Mouse (Mus musculus): ENCODE data around the gene I830077J02Rik. TPM values are rescaled to one million over a fixed set of nuclear protein-coding genes. Genes with fewer than 3 reads are reported as not detected.
A peak's percentile ranks its signal among the peaks of the same experiment; 100 is the strongest.

The I830077J02Rik gene
- polyA plus RNA-seq, 1 experiment: 0.01 TPM

- Histone ChIP-seq H3K4me1 (ENCODE audit: control insufficient read depth) (peaks cover 37% of the 10 kb centered on the region), H3K4me3 (replicated peaks) (peak overlapping the region; percentile 75), H3K27me3 (ENCODE audit: control insufficient read depth) (no peaks in the 10 kb centered on the region), H3K36me3 (ENCODE audit: control insufficient read depth) (peaks cover 71% of the 10 kb centered on the region), H3K9me3 (ENCODE audit: control insufficient read depth, low read length) (peaks cover 2% of the 10 kb centered on the region; the same call in 1 of the 2 replicates)
- no peak for TF ChIP-seq GATA1 (IDR thresholded peaks at IDR 0.05; ENCODE audit: low read length)
- TF ChIP-seq TAL1 (IDR thresholded peaks at IDR 0.05; ENCODE audit: low read length): no peak
Measured at GRCm38 (mm10) chr3:105958204-105958603, 25.7 kb upstream of the I830077J02Rik start.

GRCm38 (mm10) chr3:105957235-105957634 lies 24.8 kb upstream of the I830077J02Rik start:
- Histone ChIP-seq H3K4me1 (ENCODE audit: control insufficient read depth) (peaks cover 37% of the 10 kb centered on the region), H3K9me3 (ENCODE audit: control insufficient read depth, low read length) (peaks cover 2% of the 10 kb centered on the region; the same call in 1 of the 2 replicates), H3K27me3 (ENCODE audit: control insufficient read depth) (no peaks in the 10 kb centered on the region), H3K36me3 (ENCODE audit: control insufficient read depth) (peaks cover 71% of the 10 kb centered on the region), H3K4me3 (replicated peaks) (peak overlapping the region; percentile 75)
- no peak for TF ChIP-seq TAL1 (IDR thresholded peaks at IDR 0.05; ENCODE audit: low read length)
- no peak for TF ChIP-seq GATA1 (IDR thresholded peaks at IDR 0.05; ENCODE audit: low read length)

GRCm38 (mm10) chr3:105951348-105951747 lies 18.9 kb upstream of the I830077J02Rik start:
- Histone ChIP-seq H3K4me3 (replicated peaks) (no peak overlapping the region), H3K36me3 (ENCODE audit: control insufficient read depth) (peaks cover 100% of the 10 kb centered on the region), H3K4me1 (ENCODE audit: control insufficient read depth) (peaks cover 14% of the 10 kb centered on the region), H3K27me3 (ENCODE audit: control insufficient read depth) (no peaks in the 10 kb centered on the region), H3K9me3 (ENCODE audit: control insufficient read depth, low read length) (no peaks in the 10 kb centered on the region)
- TF ChIP-seq GATA1 (IDR thresholded peaks at IDR 0.05; ENCODE audit: low read length): no peak
- TF ChIP-seq TAL1 (IDR thresholded peaks at IDR 0.05; ENCODE audit: low read length): no peak

- Histone ChIP-seq H3K4me3 (replicated peaks) (no peak overlapping the region), H3K9me3 (ENCODE audit: control insufficient read depth, low read length) (no peaks in the 10 kb centered on the region), H3K27me3 (ENCODE audit: control insufficient read depth) (no peaks in the 10 kb centered on the region), H3K36me3 (ENCODE audit: control insufficient read depth) (peaks cover 29% of the 10 kb centered on the region), H3K4me1 (ENCODE audit: control insufficient read depth) (peaks cover 4% of the 10 kb centered on the region; the same call in 1 of the 2 replicates)
- no peak for TF ChIP-seq GATA1 (IDR thresholded peaks at IDR 0.05; ENCODE audit: low read length)
- TF ChIP-seq TAL1 (IDR thresholded peaks at IDR 0.05; ENCODE audit: low read length): no peak
Measured at GRCm38 (mm10) chr3:105936111-105936510, 3.6 kb upstream of the I830077J02Rik start.

- H3K4me3 ChIP-seq (replicated peaks): no peak overlapping the region
- peaks cover 18% of the 10 kb centered on the region for H3K36me3 ChIP-seq (ENCODE audit: control insufficient read depth)
- no peaks in the 10 kb centered on the region for H3K27me3 ChIP-seq (ENCODE audit: control insufficient read depth)
- peaks cover 4% of the 10 kb centered on the region; the same call in 1 of the 2 replicates for H3K4me1 ChIP-seq (ENCODE audit: control insufficient read depth)
- TF ChIP-seq TAL1 (IDR thresholded peaks at IDR 0.05; ENCODE audit: low read length) (no peak), GATA1 (IDR thresholded peaks at IDR 0.05; ENCODE audit: low read length) (no peak)
- H3K9me3 ChIP-seq (ENCODE audit: control insufficient read depth, low read length): no peaks in the 10 kb centered on the region
Measured at GRCm38 (mm10) chr3:105935033-105935432, 2.6 kb upstream of the I830077J02Rik start.

- H3K4me1 ChIP-seq (ENCODE audit: control insufficient read depth): peaks cover 4% of the 10 kb centered on the region; the same call in 1 of the 2 replicates
- no peak overlapping the region for H3K4me3 ChIP-seq (replicated peaks)
- peaks cover 12% of the 10 kb centered on the region for H3K36me3 ChIP-seq (ENCODE audit: control insufficient read depth)
- H3K27me3 ChIP-seq (ENCODE audit: control insufficient read depth): no peaks in the 10 kb centered on the region
- TF ChIP-seq GATA1 (IDR thresholded peaks at IDR 0.05; ENCODE audit: low read length): no peak
- TF ChIP-seq TAL1 (IDR thresholded peaks at IDR 0.05; ENCODE audit: low read length): no peak
- H3K9me3 ChIP-seq (ENCODE audit: control insufficient read depth, low read length): no peaks in the 10 kb centered on the region
Measured at GRCm38 (mm10) chr3:105933926-105934325, 1.5 kb upstream of the I830077J02Rik start.

- TF ChIP-seq TAL1 (IDR thresholded peaks at IDR 0.05; ENCODE audit: low read length) (no peak), GATA1 (IDR thresholded peaks at IDR 0.05; ENCODE audit: low read length) (no peak)
- no peaks in the 10 kb centered on the region for H3K36me3 ChIP-seq (ENCODE audit: control insufficient read depth)
- no peak overlapping the region for H3K4me3 ChIP-seq (replicated peaks)
- H3K4me1 ChIP-seq (ENCODE audit: control insufficient read depth): peaks cover 4% of the 10 kb centered on the region
- H3K27me3 ChIP-seq (ENCODE audit: control insufficient read depth): no peaks in the 10 kb centered on the region
- no peaks in the 10 kb centered on the region for H3K9me3 ChIP-seq (ENCODE audit: control insufficient read depth, low read length)
Measured at GRCm38 (mm10) chr3:105931095-105931494, 1.4 kb downstream of the I830077J02Rik start.

- H3K4me1 ChIP-seq (ENCODE audit: control insufficient read depth): peaks cover 12% of the 10 kb centered on the region
- TF ChIP-seq GATA1 (IDR thresholded peaks at IDR 0.05; ENCODE audit: low read length): no peak
- no peak for TF ChIP-seq TAL1 (IDR thresholded peaks at IDR 0.05; ENCODE audit: low read length)
- no peaks in the 10 kb centered on the region for H3K36me3 ChIP-seq (ENCODE audit: control insufficient read depth)
- H3K9me3 ChIP-seq (ENCODE audit: control insufficient read depth, low read length): no peaks in the 10 kb centered on the region
- H3K27me3 ChIP-seq (ENCODE audit: control insufficient read depth): no peaks in the 10 kb centered on the region
- H3K4me3 ChIP-seq (replicated peaks): no peak overlapping the region
Measured at GRCm38 (mm10) chr3:105929821-105930220, 2.6 kb downstream of the I830077J02Rik start.

GRCm38 (mm10) chr3:105928781-105929180 lies 3.7 kb downstream of the I830077J02Rik start:
- no peaks in the 10 kb centered on the region for H3K36me3 ChIP-seq (ENCODE audit: control insufficient read depth)
- H3K27me3 ChIP-seq (ENCODE audit: control insufficient read depth): no peaks in the 10 kb centered on the region
- H3K4me1 ChIP-seq (ENCODE audit: control insufficient read depth): peaks cover 17% of the 10 kb centered on the region
- H3K9me3 ChIP-seq (ENCODE audit: control insufficient read depth, low read length): no peaks in the 10 kb centered on the region
- no peak overlapping the region for H3K4me3 ChIP-seq (replicated peaks)
- TF ChIP-seq GATA1 (IDR thresholded peaks at IDR 0.05; ENCODE audit: low read length) (no peak), TAL1 (IDR thresholded peaks at IDR 0.05; ENCODE audit: low read length) (no peak)

GRCm38 (mm10) chr3:105928195-105928569 lies 4.3 kb downstream of the I830077J02Rik start:
- Histone ChIP-seq H3K4me3 (replicated peaks) (no peak overlapping the region), H3K4me1 (ENCODE audit: control insufficient read depth) (peaks cover 17% of the 10 kb centered on the region), H3K27me3 (ENCODE audit: control insufficient read depth) (no peaks in the 10 kb centered on the region), H3K36me3 (ENCODE audit: control insufficient read depth) (no peaks in the 10 kb centered on the region), H3K9me3 (ENCODE audit: control insufficient read depth, low read length) (no peaks in the 10 kb centered on the region)
- TF ChIP-seq GATA1 (IDR thresholded peaks at IDR 0.05; ENCODE audit: low read length) (no peak), TAL1 (IDR thresholded peaks at IDR 0.05; ENCODE audit: low read length) (no peak)

Data from erythroblast, embryonic 14.5 days (primary cell).